Mouse (Mus musculus) lung, adult 2 months (tissue): ENCODE data around the gene Thsd4. TPM values are rescaled to one million over a fixed set of nuclear protein-coding genes. Genes with fewer than 3 reads are reported as not detected.
A peak's percentile ranks its signal among the peaks of the same experiment; 100 is the strongest.
"Not testable (repeated sequence)": the region's sequence is repeated elsewhere in the genome, so short reads cannot be mapped to it uniquely, and the experiment has no call there.

Experiments used
- DNase-seq: peaks from one replicate; pipeline ENCODE4 v3.0.0; 2022
- H3K4me1 ChIP-seq: fragments of 200-500 bp; 2 replicates; pipeline ENCODE4 v1.6.1; 2011; ENCODE audit warnings: low read length; ENCODE audit not compliant: control insufficient read depth, insufficient read depth
- H3K4me3 ChIP-seq: fragments of 200-500 bp; replicated peaks from 2 replicates; pipeline ENCODE3; 2011; ENCODE audit warnings: low read depth, mild to moderate bottlenecking, control low read depth, low read length; ENCODE audit errors: extremely low read depth
- CTCF ChIP-seq: fragments of 200-500 bp; IDR thresholded peaks from 2 replicates; pipeline ENCODE4 v1.5.1; 2011; ENCODE audit warnings: mild to moderate bottlenecking, low read length, control low read depth; ENCODE audit not compliant: insufficient read depth
- POLR2A ChIP-seq: fragments of 200-500 bp; IDR thresholded peaks from 2 replicates; pipeline ENCODE4 v1.6.1; 2011; ENCODE audit warnings: low read depth, mild to moderate bottlenecking, control low read depth, low read length, borderline replicate concordance; ENCODE audit errors: extremely low read depth
- WGBS: fragments of 180-500 bp; shearing (Covaris S2); methylation state at CpG from one replicate; pipeline ENCODE4 v1.1.7; 2018; 5-methylcytosine and 5-hydroxymethylcytosine counted together
- polyA plus RNA-seq: library from polyadenylated mRNA; depleted of rRNA; stranded (reverse); fragments of >200 nt; gene quantifications from 2 replicates; pipeline ENCODE4 v1.2.3, GENCODE M21; 2012

Gene Thsd4
- polyA plus RNA-seq, 1 experiment = 27.2 TPM

GRCm38 (mm10) chr9:60274503-60274902, 247.3 kb downstream of the Thsd4 start:
- 34% methylated on average over 4 of the region's 4 CpGs for WGBS
- H3K4me1 ChIP-seq = no peaks in the 10 kb centered on the region
- no peak overlapping the region for H3K4me3 ChIP-seq
- no peak for DNase-seq
- TF ChIP-seq POLR2A (no peak), CTCF (no peak)

GRCm38 (mm10) chr9:60272345-60272744, 249.5 kb downstream of the Thsd4 start:
- 86% methylated on average over 8 of the region's 8 CpGs for WGBS

GRCm38 (mm10) chr9:60271940-60272339, 249.9 kb downstream of the Thsd4 start:
- WGBS = 91% methylated on average over 2 of the region's 2 CpGs
- DNase-seq = no peak
- TF ChIP-seq CTCF (no peak), POLR2A (no peak)

More at GRCm38 (mm10) chr9:60272345-60272744, 249.5 kb downstream of the Thsd4 start:
- not testable (repeated sequence) for H3K4me3 ChIP-seq, DNase-seq, H3K4me1 ChIP-seq

DNA sequence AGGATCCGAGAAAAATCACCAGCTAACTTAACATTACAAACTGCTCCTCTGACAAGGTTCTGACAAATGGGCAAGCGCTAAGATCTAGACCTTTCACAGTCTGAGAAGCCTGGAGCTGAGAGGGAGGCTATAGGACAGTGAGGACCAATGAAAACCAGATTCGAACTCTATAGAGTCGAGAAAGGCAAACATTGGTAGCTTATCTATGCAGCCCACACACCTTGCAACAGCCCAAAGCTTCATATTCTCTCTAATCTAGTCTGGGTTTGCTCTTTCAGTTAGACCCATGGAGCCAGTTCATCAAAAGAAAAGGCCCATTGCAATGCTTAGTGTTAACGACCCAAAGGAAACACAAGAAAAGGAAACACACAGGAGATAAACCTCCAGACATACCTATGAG, 252.0 kb downstream of the Thsd4 start:
- TF ChIP-seq POLR2A (no peak), CTCF (no peak)
- Histone ChIP-seq H3K4me3 (no peak overlapping the region), H3K4me1 (no peaks in the 10 kb centered on the region; the same call in none of the 2 replicates)
- DNase-seq = no peak
- WGBS = 76% methylated on average over 5 of the region's 5 CpGs

More at GRCm38 (mm10) chr9:60271940-60272339, 249.9 kb downstream of the Thsd4 start:
- Histone ChIP-seq H3K4me1 (no peaks in the 10 kb centered on the region), H3K4me3 (no peak overlapping the region)

DNA sequence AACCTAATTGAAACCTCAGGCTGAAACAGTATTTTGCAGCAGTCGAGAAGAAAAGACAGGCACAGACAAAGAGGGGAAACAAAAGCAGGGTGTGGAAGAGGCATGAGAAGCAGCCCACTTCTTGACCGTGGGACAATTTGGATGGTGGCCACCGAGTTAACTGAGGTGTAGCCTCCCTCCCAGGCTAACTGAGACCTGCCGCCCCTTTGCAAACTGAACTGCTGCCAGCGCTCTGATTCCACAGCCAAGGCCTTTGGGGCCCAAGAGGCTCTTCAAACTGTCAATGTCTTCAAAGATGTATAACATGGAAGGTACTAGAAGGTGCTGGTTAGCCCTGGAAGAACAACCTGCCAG, 254.6 kb downstream of the Thsd4 start:
- H3K4me3 ChIP-seq = no peak overlapping the region
- H3K4me1 ChIP-seq = no peaks in the 10 kb centered on the region; the same call in none of the 2 replicates
- TF ChIP-seq POLR2A = no peak
- TF ChIP-seq CTCF = no peak
- WGBS = 60% methylated on average over 5 of the region's 5 CpGs
- no peak for DNase-seq

DNA sequence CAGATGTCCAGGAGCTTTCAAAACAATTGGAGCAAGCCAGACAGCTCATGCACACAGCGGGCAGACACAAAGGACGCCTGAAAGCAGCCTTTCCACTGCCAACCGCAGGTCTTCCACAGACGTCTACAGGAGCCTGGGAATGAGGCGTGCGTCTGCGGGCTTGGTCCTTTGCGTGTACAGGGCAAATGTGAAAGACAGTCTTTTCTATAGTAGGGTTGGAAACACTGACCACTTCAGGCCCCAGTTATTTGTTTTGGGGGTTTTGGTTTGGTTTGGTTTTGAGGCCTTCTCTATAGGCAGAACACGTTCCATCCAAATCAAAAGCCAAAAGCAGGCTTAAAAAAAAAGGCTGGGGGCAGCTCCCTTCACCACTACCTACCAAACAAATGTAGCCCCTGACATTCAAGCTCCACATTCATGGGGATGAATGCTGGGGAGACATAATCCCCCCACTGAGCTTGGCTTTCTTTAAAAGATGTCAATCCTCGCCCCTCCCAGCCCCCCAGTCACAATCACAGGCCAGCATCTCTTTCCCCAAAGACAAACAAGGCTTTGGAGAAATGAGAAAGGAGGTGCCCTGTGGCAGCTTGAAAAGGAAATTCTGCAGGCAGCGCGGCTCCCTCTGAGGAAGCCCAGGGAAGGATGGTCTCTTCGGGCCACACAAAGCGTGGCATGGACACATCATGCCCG, 255.1 kb downstream of the Thsd4 start:
- no peak for DNase-seq
- H3K4me1 ChIP-seq = no peaks in the 10 kb centered on the region; the same call in none of the 2 replicates
- no peak for TF ChIP-seq POLR2A
- TF ChIP-seq CTCF = no peak
- no peak overlapping the region for H3K4me3 ChIP-seq
- 86% methylated on average over 15 of the region's 15 CpGs for WGBS

DNA sequence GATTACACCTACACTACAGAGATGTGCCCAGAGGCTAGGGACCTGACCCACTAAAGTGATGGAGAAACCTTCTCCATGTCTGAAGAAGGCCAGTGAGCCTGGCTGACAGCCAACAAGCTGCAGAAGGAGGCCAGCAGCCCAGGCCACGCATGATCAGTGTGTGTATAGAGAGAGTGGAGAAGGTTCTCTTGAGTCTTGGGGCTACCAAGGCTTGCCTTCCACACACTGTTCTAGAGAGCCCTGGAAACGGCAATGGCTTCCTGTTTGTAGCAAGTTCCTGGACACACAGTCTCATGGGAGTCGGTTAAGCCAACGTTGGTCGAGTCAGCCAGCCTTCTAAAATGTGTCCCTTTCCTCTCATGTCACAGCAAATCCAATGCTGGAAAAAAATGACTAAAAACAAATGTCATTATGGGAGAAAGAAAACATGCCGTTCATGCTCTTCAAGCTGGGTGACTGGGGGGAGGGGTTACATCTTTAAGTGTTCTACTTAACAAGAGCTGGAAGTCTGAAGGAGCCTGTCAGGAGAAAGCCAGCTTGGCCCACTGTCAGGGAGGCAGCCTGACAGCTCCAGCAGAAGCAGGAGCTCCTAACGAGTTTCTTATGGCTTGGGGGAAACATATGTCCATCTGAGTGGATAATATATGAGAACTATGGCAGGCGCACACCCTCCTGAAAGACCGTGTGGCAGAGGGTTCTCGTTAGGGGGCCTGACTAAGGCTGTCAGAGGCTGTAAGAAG, 257.1 kb downstream of the Thsd4 start:
- no peaks in the 10 kb centered on the region; the same call in none of the 2 replicates for H3K4me1 ChIP-seq
- TF ChIP-seq POLR2A (no peak), CTCF (no peak)
- 29% methylated on average over 10 of the region's 10 CpGs for WGBS
- H3K4me3 ChIP-seq = no peak overlapping the region
- peak; percentile 10 for DNase-seq

- H3K4me1 ChIP-seq = no peaks in the 10 kb centered on the region; the same call in none of the 2 replicates
- TF ChIP-seq CTCF (no peak), POLR2A (no peak)
- WGBS = 62% methylated on average over 6 of the region's 6 CpGs
- no peak for DNase-seq
- H3K4me3 ChIP-seq = no peak overlapping the region
These were observed 259.2 kb downstream of the Thsd4 start for GRCm38 (mm10) chr9:60262515-60263140.

DNA sequence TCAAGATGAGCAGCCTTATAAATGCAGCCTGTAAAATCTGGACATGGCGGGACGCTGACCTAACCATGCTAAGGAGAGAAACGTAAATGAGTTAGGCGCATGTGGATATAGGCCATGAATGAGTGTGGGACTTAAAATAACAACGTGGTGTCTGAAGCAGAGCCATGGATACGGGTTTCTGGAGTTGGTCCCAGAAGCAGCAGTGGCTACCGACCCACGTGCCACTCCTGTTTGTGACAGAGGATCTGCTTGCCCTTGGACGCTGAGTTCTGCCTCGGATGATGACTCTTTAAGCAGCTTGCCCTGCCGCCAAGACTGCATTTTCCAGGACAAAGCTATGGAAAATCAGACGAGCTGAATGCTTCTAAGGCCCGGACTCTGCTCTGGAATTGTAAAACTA, 262.2 kb downstream of the Thsd4 start:
- no peaks in the 10 kb centered on the region; the same call in 1 of the 2 replicates for H3K4me1 ChIP-seq
- WGBS = 80% methylated on average over 13 of the region's 13 CpGs
- TF ChIP-seq CTCF (no peak), POLR2A (no peak)
- no peak for DNase-seq
- no peak overlapping the region for H3K4me3 ChIP-seq

DNA sequence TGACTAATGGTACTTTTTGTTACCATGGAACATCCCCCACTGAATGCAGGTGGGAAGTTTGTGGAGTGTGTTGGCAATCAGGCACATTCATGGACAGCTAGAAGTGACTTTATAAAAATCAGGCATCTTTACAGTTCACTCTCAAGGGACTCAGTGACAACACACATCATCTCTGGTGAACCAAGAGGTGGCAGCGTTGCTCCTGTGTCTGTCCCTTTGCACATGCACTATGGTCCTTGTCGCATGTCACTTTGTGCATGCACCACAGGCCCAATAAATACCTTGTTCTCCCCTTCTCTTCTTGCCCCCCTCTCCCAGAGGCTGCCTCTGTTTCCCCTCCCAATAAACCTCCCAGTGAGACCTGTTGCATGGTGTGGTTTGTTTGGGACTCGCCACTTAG, 270.1 kb downstream of the Thsd4 start:
- no peak overlapping the region for H3K4me3 ChIP-seq
- no peak for TF ChIP-seq POLR2A
- TF ChIP-seq CTCF = peak; percentile 49; the same call in 1 of the 2 replicates
- 71% methylated on average over 3 of the region's 3 CpGs for WGBS
- no peak for DNase-seq
- no peaks in the 10 kb centered on the region for H3K4me1 ChIP-seq
